Mouse (Mus musculus) brain, embryonic 14.5 days (tissue): ENCODE results near the gene Rftn1.

Source experiments
- CTCF ChIP-seq: fragments of 200-500 bp; IDR thresholded peaks from 2 replicates; pipeline ENCODE4 v1.5.1; 2012; ENCODE audit warnings: inconsistent platforms, mild to moderate bottlenecking, moderate library complexity, borderline replicate concordance; ENCODE audit not compliant: insufficient read depth, insufficient read length; ENCODE audit errors: extremely low read depth
- POLR2A ChIP-seq: fragments of 200-500 bp; IDR thresholded peaks from 2 replicates; pipeline ENCODE4 v1.6.1; 2012; ENCODE audit warnings: mild to moderate bottlenecking, inconsistent platforms, borderline replicate concordance; ENCODE audit not compliant: poor library complexity, insufficient read depth, insufficient read length, severe bottlenecking; ENCODE audit errors: extremely low read depth

- TF ChIP-seq CTCF (no peak), POLR2A (no peak)
These were observed 47.1 kb downstream of the Rftn1 start for GRCm38 (mm10) chr17:50143354-50143753.
